Mouse (Mus musculus) megakaryocyte, embryonic 14.5 days (primary cell): Measurements from ENCODE around the gene Prr18.
"Not testable (repeated sequence)": the region's sequence is repeated elsewhere in the genome, so short reads cannot be mapped to it uniquely, and the experiment has no call there.

ENCODE experiments used
- FLI1 ChIP-seq: IDR thresholded peaks from 2 replicates; pipeline ENCODE4 v1.6.1; 2012; ENCODE audit warnings: low read length, inconsistent platforms, mixed read lengths
- GATA1 ChIP-seq: IDR thresholded peaks from 3 replicates; pipeline ENCODE4 v1.6.1; 2012; ENCODE audit warnings: mixed read lengths, low read length, inconsistent platforms, borderline replicate concordance

GRCm38 (mm10) chr17:8326877-8327276 lies 10.4 kb upstream of the Prr18 start:
- not testable (repeated sequence) for TF ChIP-seq FLI1, GATA1
